ENCODE assay signal across 23 mouse cellular contexts in genomic region chr6:80079290-80079689, GRCm38 (mm10).
DNase-seq lines count a peak whose midpoint lies in the region; ATAC-seq lines count a peak whose summit lies in the region.
"Had no signal": no experiment of that assay in that cellular context is flagged by ENCODE, and none has a peak within 500 bp of the region (broad histone marks: within the 10 kb centered on the region; RNA-seq: fewer than 3 reads in every experiment).

No protein-coding gene starts in this region.

- H3K9ac ChIP-seq in forebrain, embryonic 16.5 days (replicated peaks; ENCODE audit: low read depth, low read length) = no peak overlapping the region
- H3K9ac ChIP-seq in forebrain, embryonic 11.5 days (ENCODE audit: low read length) = no peak overlapping the region
- H3K9ac ChIP-seq: limb, embryonic 15.5 days; liver, embryonic 14.5 days; lung, embryonic 14.5 days had no signal

- no peaks in the 10 kb centered on the region for H3K27me3 ChIP-seq in forebrain, embryonic 16.5 days (replicated peaks; ENCODE audit: control insufficient read depth, insufficient read depth, low read length)
- H3K27me3 ChIP-seq in forebrain, embryonic 11.5 days (ENCODE audit: control insufficient read depth, insufficient read depth, low read length) = no peaks in the 10 kb centered on the region
- H3K27me3 ChIP-seq: limb, embryonic 15.5 days; megakaryocyte, embryonic 14.5 days had no signal

- no peak overlapping the region for H3K4me2 ChIP-seq in forebrain, embryonic 16.5 days (ENCODE audit: low read length)
- H3K4me2 ChIP-seq in forebrain, embryonic 11.5 days (ENCODE audit: low read depth, low read length, severe bottlenecking) = no peak overlapping the region
- H3K4me2 ChIP-seq: limb, embryonic 15.5 days; lung, embryonic 14.5 days had no signal

- 71% methylated on average over 6 of the region's 6 CpGs for WGBS in forebrain, embryonic 16.5 days
- 84% methylated on average over 6 of the region's 6 CpGs for WGBS in forebrain, embryonic 11.5 days

- no peaks in the 10 kb centered on the region for H3K36me3 ChIP-seq in forebrain, embryonic 16.5 days (ENCODE audit: control insufficient read depth, insufficient read depth)
- H3K36me3 ChIP-seq in forebrain, embryonic 11.5 days (ENCODE audit: control insufficient read depth, insufficient read depth, low read length) = no peaks in the 10 kb centered on the region
- H3K36me3 ChIP-seq: limb, embryonic 15.5 days had no signal

- peak overlapping the region; percentile 21 for H3K27ac ChIP-seq in forebrain, embryonic 16.5 days (ENCODE audit: low read length)
- no peak overlapping the region for H3K27ac ChIP-seq in forebrain, embryonic 11.5 days (ENCODE audit: low read depth, low read length)
- H3K27ac ChIP-seq: hindbrain, postnatal 0 days; liver, embryonic 14.5 days had no signal

- no peak for DNase-seq in forebrain, embryonic 11.5 days (ENCODE audit: low spot score)
- peak; percentile 15 to 49 for DNase-seq in layer of hippocampus, postnatal 14 days (ENCODE audit: low spot score in 2 of 2)
- DNase-seq in layer of hippocampus, adult 9-10 months (ENCODE audit: low spot score) = no peak
- peak; percentile 6 for DNase-seq in Muller cell, postnatal 12 days (ENCODE audit: inconsistent ontology term)
- peak; percentile 24 for DNase-seq in brain, adult 2 months (ENCODE audit: low read depth, low spot score)
- no peak for DNase-seq in ovary, adult 18-20 months (ENCODE audit: low spot score)
- DNase-seq: adrenal gland, adult 8-10 months; cerebellum, adult 8-10 months; gastrocnemius, postnatal 36 days; heart, postnatal 36 days; kidney, postnatal 25 days; layer of hippocampus, adult 9-11 months; lung, embryonic 14.5 days; lung, postnatal 36 days; midbrain, embryonic 14.5 days; spleen, adult 18-20 months had no signal

- H3K9me3 ChIP-seq in forebrain, embryonic 16.5 days (ENCODE audit: control insufficient read depth, low read length) = no peaks in the 10 kb centered on the region
- no peaks in the 10 kb centered on the region for H3K9me3 ChIP-seq in forebrain, embryonic 11.5 days (ENCODE audit: control insufficient read depth, low read length)
- H3K9me3 ChIP-seq: limb, embryonic 15.5 days had no signal

- peaks cover 7% of the 10 kb centered on the region; the same call in 1 of the 2 replicates for H3K4me1 ChIP-seq in forebrain, embryonic 16.5 days (replicated peaks; ENCODE audit: control insufficient read depth, insufficient read depth, low read length)
- no peaks in the 10 kb centered on the region for H3K4me1 ChIP-seq in forebrain, embryonic 11.5 days (replicated peaks; ENCODE audit: control insufficient read depth, insufficient read depth, low read length)
- H3K4me1 ChIP-seq: limb, embryonic 15.5 days; megakaryocyte, embryonic 14.5 days had no signal

- no peak overlapping the region for H3K4me3 ChIP-seq in forebrain, embryonic 16.5 days (replicated peaks; ENCODE audit: low read length)
- no peak overlapping the region for H3K4me3 ChIP-seq in forebrain, embryonic 11.5 days (ENCODE audit: low read depth, low read length)
- H3K4me3 ChIP-seq: limb, embryonic 15.5 days; megakaryocyte, embryonic 14.5 days had no signal

- peak; percentile 70 for ATAC-seq in forebrain, embryonic 16.5 days
- ATAC-seq in forebrain, embryonic 11.5 days (replicated peaks; ENCODE audit: low FRiP score) = no peak
- ATAC-seq: activated CD4-positive, CD25-positive, alpha-beta regulatory T cell, adult 4 months; hindbrain, postnatal 0 days; intestine, embryonic 16.5 days had no signal

Comparison
In these comparisons a context has a peak if more than half of its experiments do, and no peak if none do; other contexts are left out.
1. DNase-seq: peak in layer of hippocampus, postnatal 14 days (2 of 2), Muller cell, postnatal 12 days (single experiment) and brain, adult 2 months (single experiment); none in forebrain, embryonic 11.5 days (single experiment), layer of hippocampus, adult 9-10 months (single experiment) and ovary, adult 18-20 months (single experiment).